Mouse (Mus musculus) spleen, adult 2 months (tissue): ENCODE data around the gene Cpz.

ENCODE experiments used
- CTCF ChIP-seq: fragments of 200-500 bp; IDR thresholded peaks from 2 replicates; pipeline ENCODE4 v1.5.1; 2011; ENCODE audit warnings: mild to moderate bottlenecking, inconsistent platforms; ENCODE audit not compliant: insufficient read depth, insufficient read length, insufficient replicate concordance; ENCODE audit errors: extremely low read depth
- POLR2A ChIP-seq: fragments of 200-500 bp; IDR thresholded peaks from 2 replicates; pipeline ENCODE4 v1.6.1; 2011; ENCODE audit warnings: low read depth, low read length, inconsistent platforms

- peak; percentile 57; the same call in 1 of the 2 replicates for TF ChIP-seq CTCF
- no peak for TF ChIP-seq POLR2A
Observed at GRCm38 (mm10) chr5:35510589-35510988, 14.9 kb downstream of the Cpz start.
